Mouse (Mus musculus) neural tube, embryonic 13.5 days (tissue): ENCODE data around the gene Psmb7. TPM values are rescaled to one million over a fixed set of nuclear protein-coding genes. Genes with fewer than 3 reads are reported as not detected.

Source experiments
- ATAC-seq: fragments of 200-750 bp; cut with Nextera tagmentation; 2 replicates; pipeline ENCODE4 v1.8.0; 2017; ENCODE audit warnings: low read depth, mild to moderate bottlenecking, moderate TSS enrichment, moderate library complexity
- H3K27ac ChIP-seq: fragments of 300-500 bp; sonication (generic); replicated peaks from 2 replicates; pipeline ENCODE4 v1.5.1; 2015; ENCODE audit warnings: moderate library complexity, mild to moderate bottlenecking, inconsistent platforms
- H3K27me3 ChIP-seq: fragments of 300-500 bp; sonication (generic); 2 replicates; pipeline ENCODE4 v1.6.1; 2015; ENCODE audit warnings: mild to moderate bottlenecking, inconsistent platforms
- H3K36me3 ChIP-seq: fragments of 300-500 bp; sonication (generic); 2 replicates; pipeline ENCODE4 v1.6.1; 2015; ENCODE audit warnings: mild to moderate bottlenecking, inconsistent platforms
- H3K4me1 ChIP-seq: fragments of 300-500 bp; sonication (generic); replicated peaks from 2 replicates; pipeline ENCODE4 v1.6.1; 2015; ENCODE audit warnings: inconsistent platforms
- H3K4me2 ChIP-seq: fragments of 300-500 bp; sonication (generic); 2 replicates; pipeline ENCODE4 v1.6.1; 2015; ENCODE audit warnings: inconsistent platforms, mild to moderate bottlenecking, moderate library complexity
- H3K4me3 ChIP-seq: fragments of 300-500 bp; sonication (generic); 2 replicates; pipeline ENCODE4 v1.5.1; 2015; ENCODE audit warnings: mild to moderate bottlenecking, inconsistent platforms
- H3K9ac ChIP-seq: fragments of 300-500 bp; sonication (generic); 2 replicates; pipeline ENCODE4 v1.6.1; 2015; ENCODE audit warnings: moderate library complexity, mild to moderate bottlenecking, inconsistent platforms
- H3K9me3 ChIP-seq: fragments of 300-500 bp; sonication (generic); 2 replicates; pipeline ENCODE4 v1.6.1; 2016; ENCODE audit warnings: inconsistent platforms
- WGBS: fragments of 180-500 bp; shearing (Covaris S2); methylation state at CpG from one replicate; pipeline ENCODE4 v1.1.7; 2015; 5-methylcytosine and 5-hydroxymethylcytosine counted together
- polyA plus RNA-seq: library from polyadenylated mRNA; unstranded; fragments of >200 nt; fragmentation: Nextera tagmentation; extraction: Ambion mirVana; gene quantifications from 2 replicates; pipeline ENCODE4 v1.2.1, GENCODE M21; 2015

Psmb7 gene
- polyA plus RNA-seq, 1 experiment from 2014 or later, result 316 TPM

DNA sequence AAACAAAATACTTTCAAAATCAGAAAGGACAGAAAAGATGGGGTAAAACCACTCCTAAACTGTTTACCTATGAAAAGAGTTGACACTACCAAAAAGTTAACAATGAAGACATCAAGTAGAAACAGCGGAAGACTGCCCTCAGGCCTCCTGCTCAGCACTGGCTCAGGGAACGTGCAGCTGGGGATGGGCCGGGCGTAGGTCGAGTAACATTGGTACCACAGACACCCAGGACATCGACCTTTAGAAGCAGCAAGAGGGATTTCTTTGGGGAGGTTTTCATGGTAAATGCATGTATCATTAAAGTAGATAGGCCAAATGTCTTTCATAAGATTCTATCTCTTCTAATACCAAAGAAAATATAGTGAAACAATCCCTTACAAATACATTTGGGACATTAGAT lies 31.3 kb downstream of the Psmb7 start:
- no peak for ATAC-seq
- Histone ChIP-seq H3K4me1 (peaks cover 66% of the 10 kb centered on the region), H3K4me3 (no peak overlapping the region), H3K27me3 (no peaks in the 10 kb centered on the region), H3K9me3 (no peaks in the 10 kb centered on the region), H3K4me2 (no peak overlapping the region), H3K27ac (no peak overlapping the region), H3K9ac (no peak overlapping the region), H3K36me3 (peaks cover 13% of the 10 kb centered on the region; the same call in 1 of the 2 replicates)
- 89% methylated on average over 6 of the region's 6 CpGs for WGBS

DNA sequence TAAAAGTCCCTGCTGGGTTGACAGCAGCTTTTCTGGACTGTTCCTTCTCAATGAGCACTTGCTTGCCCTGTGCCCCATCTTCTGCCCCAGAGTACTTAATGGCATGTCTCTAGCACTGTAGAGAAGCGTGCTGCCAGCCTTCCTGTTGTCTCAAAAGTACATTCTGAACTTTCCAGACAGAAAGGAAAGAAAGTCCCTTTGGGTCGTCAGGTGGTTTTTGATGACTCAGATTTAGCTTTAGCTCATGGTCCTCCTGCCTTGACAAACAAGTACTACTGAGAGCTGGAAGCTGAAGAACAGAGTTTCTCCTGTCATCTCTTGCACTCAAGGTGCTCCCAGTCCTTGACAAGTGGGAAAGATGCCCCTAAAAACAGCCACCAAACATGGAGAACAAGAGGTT lies 33.7 kb downstream of the Psmb7 start:
- Histone ChIP-seq H3K27ac (0 out of 2 replicates have a peak overlapping the region, but pooled peaks have one; percentile 9), H3K27me3 (no peaks in the 10 kb centered on the region), H3K4me2 (no peak overlapping the region), H3K9ac (no peak overlapping the region), H3K4me3 (no peak overlapping the region), H3K4me1 (peaks cover 42% of the 10 kb centered on the region), H3K9me3 (no peaks in the 10 kb centered on the region), H3K36me3 (peaks cover 12% of the 10 kb centered on the region; the same call in 1 of the 2 replicates)
- 89% methylated on average over 2 of the region's 2 CpGs for WGBS
- ATAC-seq, result no peak

DNA sequence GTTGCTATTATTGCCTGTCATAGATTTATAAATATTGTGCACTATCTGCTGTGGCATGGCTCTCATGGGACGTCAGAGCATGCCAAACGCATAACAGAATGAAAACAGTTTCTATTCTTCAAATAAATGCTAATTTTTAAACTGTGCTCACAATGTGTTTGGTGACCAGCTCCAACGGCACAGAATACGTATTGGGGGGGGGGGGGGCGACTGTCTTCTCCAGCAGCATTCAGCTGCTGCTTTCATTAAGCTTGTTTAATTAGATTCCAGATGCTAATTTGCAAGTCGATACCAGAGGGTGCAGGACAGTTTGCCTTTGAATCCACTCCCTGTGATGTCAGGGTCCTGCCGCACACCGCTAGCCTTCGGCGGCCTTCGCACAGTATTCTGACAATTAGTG lies 34.6 kb downstream of the Psmb7 start:
- H3K9me3 ChIP-seq, result no peaks in the 10 kb centered on the region
- H3K4me3 ChIP-seq, result no peak overlapping the region
- H3K9ac ChIP-seq, result no peak overlapping the region
- no peak overlapping the region for H3K4me2 ChIP-seq
- WGBS, result 34% methylated on average over 11 of the region's 11 CpGs
- peaks cover 12% of the 10 kb centered on the region; the same call in 1 of the 2 replicates for H3K36me3 ChIP-seq
- H3K4me1 ChIP-seq, result peaks cover 33% of the 10 kb centered on the region
- ATAC-seq, result peak; percentile 49
- peak overlapping the region; percentile 68 for H3K27ac ChIP-seq
- H3K27me3 ChIP-seq, result no peaks in the 10 kb centered on the region

DNA sequence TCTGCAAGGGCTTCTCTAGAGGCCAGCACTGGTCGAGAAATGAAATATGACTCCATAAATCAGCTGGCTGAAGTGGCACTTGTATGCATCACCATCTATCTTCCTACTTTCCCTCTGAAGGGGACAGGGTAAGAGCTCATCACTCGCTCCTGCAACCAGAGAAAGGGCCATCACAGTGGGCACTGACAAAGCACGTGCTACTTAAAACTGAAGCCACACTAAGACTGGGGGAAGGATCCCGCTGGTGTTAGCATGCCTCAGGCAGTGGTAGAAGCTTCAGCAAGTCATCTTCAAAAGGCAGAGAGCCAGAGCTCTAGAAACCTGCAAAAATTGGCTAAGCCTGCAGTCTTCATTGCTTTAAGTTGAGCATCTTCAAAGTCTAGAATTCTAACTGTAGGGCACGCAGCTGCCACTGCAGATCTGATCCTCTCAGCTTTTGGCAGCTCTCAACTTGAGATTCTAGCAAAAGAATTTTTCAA lies 35.0 kb downstream of the Psmb7 start:
- Histone ChIP-seq H3K27me3 (no peaks in the 10 kb centered on the region), H3K4me1 (peaks cover 29% of the 10 kb centered on the region), H3K4me3 (no peak overlapping the region), H3K4me2 (no peak overlapping the region), H3K9ac (no peak overlapping the region), H3K36me3 (peaks cover 12% of the 10 kb centered on the region; the same call in 1 of the 2 replicates), H3K9me3 (no peaks in the 10 kb centered on the region), H3K27ac (peak overlapping the region; percentile 68)
- 41% methylated on average over 5 of the region's 5 CpGs for WGBS
- peak; percentile 48; the same call in 1 of the 2 replicates for ATAC-seq

DNA sequence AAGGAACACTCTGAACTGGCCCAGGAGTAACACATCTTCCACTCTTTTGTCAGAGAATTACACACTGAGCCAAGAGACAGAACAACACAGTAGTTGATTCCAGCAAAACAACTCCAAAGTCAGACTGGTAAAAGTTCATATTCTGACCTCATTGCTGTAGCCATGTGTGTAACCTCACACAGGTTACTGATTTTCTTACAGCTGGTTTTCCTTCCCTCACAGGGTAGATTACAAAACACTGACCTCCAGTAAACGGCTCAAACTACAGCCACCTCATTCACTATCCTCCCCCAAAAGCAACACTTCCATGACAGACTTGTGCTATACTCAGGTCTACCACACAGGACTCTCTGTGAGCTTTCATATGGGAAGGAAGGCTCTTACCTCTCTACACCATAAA lies 36.2 kb downstream of the Psmb7 start:
- Histone ChIP-seq H3K27me3 (no peaks in the 10 kb centered on the region), H3K9ac (no peak overlapping the region), H3K36me3 (peaks cover 7% of the 10 kb centered on the region; the same call in 1 of the 2 replicates), H3K27ac (0 out of 2 replicates have a peak overlapping the region, but pooled peaks have one; percentile 4), H3K4me2 (no peak overlapping the region), H3K4me3 (no peak overlapping the region), H3K4me1 (peaks cover 31% of the 10 kb centered on the region), H3K9me3 (no peaks in the 10 kb centered on the region)
- ATAC-seq, result no peak
- 80% methylated on average over 1 of the region's 1 CpGs for WGBS

DNA sequence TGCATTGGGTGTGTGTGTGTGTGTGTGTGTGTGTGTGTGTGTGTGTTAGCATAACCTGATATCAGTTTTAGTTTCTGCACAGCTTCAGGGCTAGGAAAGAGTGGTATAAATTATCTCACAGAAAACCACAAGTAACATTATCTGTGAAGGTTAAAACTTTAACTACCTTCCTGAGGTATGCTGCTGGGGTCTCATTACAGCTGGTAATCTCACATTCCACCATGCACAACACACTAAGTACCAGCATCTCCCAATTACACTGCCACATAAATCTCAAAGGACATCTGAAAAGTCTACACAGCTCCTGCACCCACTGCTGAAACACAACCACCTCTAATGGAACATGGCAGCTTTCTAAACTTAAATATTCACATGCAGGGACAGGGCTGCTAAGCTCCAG lies 43.0 kb downstream of the Psmb7 start:
- no peaks in the 10 kb centered on the region for H3K27me3 ChIP-seq
- peaks cover 13% of the 10 kb centered on the region for H3K4me1 ChIP-seq
- H3K36me3 ChIP-seq, result no peaks in the 10 kb centered on the region
- no peak overlapping the region for H3K9ac ChIP-seq
- H3K4me3 ChIP-seq, result no peak overlapping the region
- no peaks in the 10 kb centered on the region for H3K9me3 ChIP-seq
- H3K4me2 ChIP-seq, result no peak overlapping the region
- no peak overlapping the region for H3K27ac ChIP-seq
- ATAC-seq, result no peak

DNA sequence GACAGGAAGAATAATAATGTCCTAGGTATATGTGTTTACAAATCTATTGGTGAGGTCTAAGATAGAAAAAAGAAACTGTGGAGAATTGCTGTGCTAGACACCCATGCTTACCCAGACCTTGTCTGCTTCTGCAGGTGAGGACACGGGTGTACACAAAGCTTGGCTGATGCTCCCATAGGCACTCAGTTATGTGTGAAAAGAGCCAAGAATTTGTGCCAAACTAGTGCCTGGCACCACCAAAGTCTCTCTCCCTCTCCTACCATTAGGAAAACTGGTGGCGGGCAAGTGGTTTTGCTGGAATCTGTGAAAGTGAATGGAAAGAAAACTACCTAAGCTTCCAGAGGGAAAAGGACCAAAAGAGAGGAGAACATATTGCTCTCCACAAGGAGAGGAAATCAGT lies 45.5 kb downstream of the Psmb7 start:
- Histone ChIP-seq H3K27me3 (no peaks in the 10 kb centered on the region), H3K36me3 (no peaks in the 10 kb centered on the region), H3K9me3 (no peaks in the 10 kb centered on the region), H3K4me2 (no peak overlapping the region), H3K27ac (no peak overlapping the region), H3K4me1 (peaks cover 32% of the 10 kb centered on the region), H3K4me3 (no peak overlapping the region), H3K9ac (no peak overlapping the region)
- no peak for ATAC-seq
- WGBS, result 93% methylated on average over 2 of the region's 2 CpGs

DNA sequence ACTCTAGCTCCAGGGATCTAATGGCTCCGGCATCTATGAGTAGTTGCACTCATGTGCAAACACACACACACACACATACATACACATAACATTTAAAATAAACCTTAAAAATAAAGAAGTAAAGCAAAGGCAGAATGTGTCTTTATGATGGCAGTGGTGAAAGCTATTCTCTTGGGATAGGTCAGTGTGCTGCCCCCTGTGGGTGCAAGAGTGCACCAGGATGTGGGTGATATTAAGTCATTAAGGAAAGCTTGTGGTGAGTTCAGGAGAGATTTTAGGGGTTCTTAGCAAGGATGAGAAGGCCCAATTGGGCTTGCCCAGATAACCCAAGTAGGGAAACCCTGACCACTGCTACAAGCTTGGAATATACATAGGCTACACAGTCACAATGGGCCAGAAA lies 46.0 kb downstream of the Psmb7 start:
- Histone ChIP-seq H3K4me3 (no peak overlapping the region), H3K4me1 (peaks cover 27% of the 10 kb centered on the region), H3K9ac (no peak overlapping the region), H3K36me3 (no peaks in the 10 kb centered on the region), H3K4me2 (no peak overlapping the region), H3K27me3 (no peaks in the 10 kb centered on the region), H3K27ac (no peak overlapping the region), H3K9me3 (no peaks in the 10 kb centered on the region)
- ATAC-seq, result no peak
- 96% methylated on average over 1 of the region's 1 CpGs for WGBS

DNA sequence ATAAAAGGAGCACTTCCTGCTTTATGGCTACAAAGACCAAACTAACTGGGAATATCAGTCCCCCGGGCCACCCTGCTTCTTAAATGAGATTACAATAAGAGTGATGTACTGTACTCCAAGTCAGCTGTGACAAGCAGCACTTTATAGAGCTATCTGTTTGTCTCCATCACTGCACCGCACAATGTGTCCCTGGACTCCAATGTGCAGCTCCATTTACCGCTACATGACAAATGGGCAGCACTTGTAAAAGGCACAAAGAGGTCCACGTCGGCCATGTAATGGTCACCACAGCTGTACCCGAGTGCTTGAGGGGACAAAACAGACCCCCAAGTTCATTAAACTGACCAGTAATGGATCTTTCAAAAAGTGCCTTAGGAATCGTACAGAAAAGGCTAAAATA lies 49.0 kb downstream of the Psmb7 start:
- 20% methylated on average over 7 of the region's 7 CpGs for whole genome bisulfite sequencing
- no peak overlapping the region for H3K4me3 ChIP-seq
- H3K9me3 ChIP-seq, result no peaks in the 10 kb centered on the region
- H3K27ac ChIP-seq, result no peak overlapping the region; the same call in 1 of the 2 replicates
- H3K36me3 ChIP-seq, result peaks cover 10% of the 10 kb centered on the region
- H3K4me2 ChIP-seq, result no peak overlapping the region
- no peak overlapping the region for H3K9ac ChIP-seq
- H3K27me3 ChIP-seq, result no peaks in the 10 kb centered on the region
- H3K4me1 ChIP-seq, result peaks cover 38% of the 10 kb centered on the region
- peak; percentile 82 for ATAC-seq

DNA sequence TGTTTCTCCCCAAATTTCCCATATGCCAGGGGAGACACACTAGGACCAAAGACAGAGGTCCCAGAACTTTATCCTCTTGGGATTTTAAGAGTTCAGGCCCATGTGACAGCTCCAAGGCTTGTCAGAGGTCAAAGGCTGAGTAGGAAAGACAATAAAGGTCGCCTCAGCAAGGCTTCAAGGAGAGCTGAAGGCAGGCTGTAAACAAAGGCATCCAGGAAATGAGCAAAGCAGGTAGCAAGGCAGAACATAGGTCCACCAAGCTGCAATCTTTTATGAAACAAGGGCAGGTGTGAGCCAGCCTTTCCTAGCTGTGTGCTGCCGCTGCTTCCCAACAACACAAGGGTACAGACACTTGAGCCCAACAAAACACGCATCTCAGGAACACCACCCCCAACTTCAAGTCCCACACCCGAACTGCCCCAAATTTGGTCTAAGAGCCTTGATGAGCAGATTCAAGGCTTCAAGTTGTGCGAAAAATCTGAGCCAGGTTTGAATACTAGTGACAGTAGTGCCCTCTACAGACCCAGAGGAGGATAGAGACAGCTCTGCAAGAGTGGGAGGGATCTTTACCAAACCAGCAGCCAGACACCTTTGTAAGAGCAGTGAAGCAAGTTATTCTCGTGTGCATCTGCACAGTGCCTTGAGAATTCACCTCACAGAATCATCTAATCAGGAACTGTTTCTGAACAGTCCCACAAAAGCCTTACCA lies 52.0 kb downstream of the Psmb7 start:
- 70% methylated on average over 6 of the region's 6 CpGs for WGBS
- Histone ChIP-seq H3K4me2 (no peak overlapping the region), H3K27me3 (no peaks in the 10 kb centered on the region), H3K4me3 (no peak overlapping the region), H3K9ac (no peak overlapping the region), H3K36me3 (peaks cover 34% of the 10 kb centered on the region), H3K9me3 (no peaks in the 10 kb centered on the region), H3K4me1 (peaks cover 38% of the 10 kb centered on the region), H3K27ac (0 out of 2 replicates have a peak overlapping the region, but pooled peaks have one; percentile 13)
- no peak for ATAC-seq

DNA sequence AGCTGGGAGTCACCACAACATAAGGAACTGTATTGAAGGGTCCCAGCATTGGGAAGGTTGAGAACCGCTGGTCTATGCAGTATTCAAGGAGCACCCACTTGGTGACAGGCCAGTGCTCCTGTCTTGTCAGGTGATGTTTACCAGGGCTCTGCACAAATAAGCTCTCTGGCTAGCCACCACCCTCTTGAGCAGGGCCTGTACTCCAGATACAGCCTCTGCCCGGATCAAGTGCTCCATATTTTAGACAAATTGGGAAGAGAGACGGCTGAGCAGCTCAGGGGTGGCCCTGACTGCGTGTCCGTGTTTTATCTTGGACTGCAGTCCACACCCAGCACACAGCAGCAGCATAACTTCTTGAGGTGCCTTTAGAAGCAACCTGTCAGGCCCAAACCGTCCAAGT lies 57.2 kb downstream of the Psmb7 start:
- Histone ChIP-seq H3K36me3 (peaks cover 44% of the 10 kb centered on the region), H3K27ac (no peak overlapping the region), H3K27me3 (no peaks in the 10 kb centered on the region), H3K9ac (no peak overlapping the region), H3K4me3 (no peak overlapping the region), H3K4me1 (peaks cover 37% of the 10 kb centered on the region), H3K4me2 (no peak overlapping the region), H3K9me3 (no peaks in the 10 kb centered on the region)
- no peak for ATAC-seq
- WGBS, result 86% methylated on average over 6 of the region's 6 CpGs

DNA sequence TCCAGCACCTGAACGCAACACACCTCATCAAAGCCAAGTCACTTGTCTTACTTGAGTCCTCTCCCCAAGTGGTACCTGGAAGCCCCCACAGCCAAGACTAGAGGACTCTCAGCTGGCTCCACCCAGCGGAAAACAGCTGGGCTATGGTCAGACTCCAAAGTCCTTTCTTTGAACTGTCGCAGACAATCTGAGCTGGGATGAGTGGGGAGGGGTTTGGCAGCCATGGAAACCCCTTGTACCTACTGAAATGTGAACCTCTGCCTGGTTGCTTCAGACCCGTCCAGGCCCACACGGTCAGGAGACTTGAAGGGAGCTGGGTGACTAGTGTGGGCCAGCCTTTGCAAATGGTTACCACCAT lies 58.5 kb downstream of the Psmb7 start:
- no peaks in the 10 kb centered on the region for H3K27me3 ChIP-seq
- H3K27ac ChIP-seq, result peak overlapping the region; percentile 18; the same call in 1 of the 2 replicates
- no peak overlapping the region for H3K4me3 ChIP-seq
- peak; percentile 18; the same call in 1 of the 2 replicates for ATAC-seq
- no peaks in the 10 kb centered on the region for H3K9me3 ChIP-seq
- WGBS, result 40% methylated on average over 5 of the region's 5 CpGs
- peaks cover 39% of the 10 kb centered on the region for H3K36me3 ChIP-seq
- no peak overlapping the region for H3K4me2 ChIP-seq
- H3K4me1 ChIP-seq, result peaks cover 37% of the 10 kb centered on the region
- no peak overlapping the region for H3K9ac ChIP-seq
